Mouse (Mus musculus) heart, embryonic 15.5 days (tissue): Measurements from ENCODE around the gene Arhgap6. TPM values are rescaled to one million over a fixed set of nuclear protein-coding genes. Genes with fewer than 3 reads are reported as not detected.
A peak's percentile ranks its signal among the peaks of the same experiment; 100 is the strongest.
"Not testable (repeated sequence)": the region's sequence is repeated elsewhere in the genome, so short reads cannot be mapped to it uniquely, and the experiment has no call there.

Experiments
- ATAC-seq: fragments of 200-750 bp; cut with Nextera tagmentation; replicated peaks from 2 replicates; pipeline ENCODE4 v1.8.0; 2017; ENCODE audit warnings: low read depth, moderate TSS enrichment; ENCODE audit not compliant: insufficient number of reproducible peaks, insufficient read depth, low FRiP score
- H3K27ac ChIP-seq: fragments of 300-500 bp; sonication (generic); 2 replicates; pipeline ENCODE4 v1.5.1; 2015; ENCODE audit warnings: mild to moderate bottlenecking, inconsistent platforms
- H3K27me3 ChIP-seq: fragments of 300-500 bp; sonication (generic); 2 replicates; pipeline ENCODE4 v1.6.1; 2015; ENCODE audit warnings: inconsistent platforms
- H3K36me3 ChIP-seq: fragments of 300-500 bp; sonication (generic); 2 replicates; pipeline ENCODE4 v1.6.1; 2015; ENCODE audit warnings: mild to moderate bottlenecking, inconsistent platforms
- H3K4me1 ChIP-seq: fragments of 300-500 bp; sonication (generic); replicated peaks from 2 replicates; pipeline ENCODE4 v1.6.1; 2015; ENCODE audit warnings: inconsistent platforms
- H3K4me2 ChIP-seq: fragments of 300-500 bp; sonication (generic); 2 replicates; pipeline ENCODE4 v1.6.1; 2015; ENCODE audit warnings: inconsistent platforms, mild to moderate bottlenecking, moderate library complexity
- H3K4me3 ChIP-seq: fragments of 300-500 bp; sonication (generic); 2 replicates; pipeline ENCODE4 v1.5.1; 2015; ENCODE audit warnings: mild to moderate bottlenecking, inconsistent platforms
- H3K9ac ChIP-seq: fragments of 300-500 bp; sonication (generic); 2 replicates; pipeline ENCODE4 v1.6.1; 2015; ENCODE audit warnings: mild to moderate bottlenecking, inconsistent platforms
- H3K9me3 ChIP-seq: fragments of 300-500 bp; sonication (generic); replicated peaks from 2 replicates; pipeline ENCODE4 v1.6.1; 2016; ENCODE audit warnings: inconsistent platforms
- WGBS: fragments of 180-500 bp; shearing (Covaris S2); methylation state at CpG from one replicate; pipeline ENCODE4 v1.1.7; 2015; ENCODE audit warnings: mixed read lengths; 5-methylcytosine and 5-hydroxymethylcytosine counted together
- polyA plus RNA-seq: library from polyadenylated mRNA; unstranded; fragments of >200 nt; fragmentation: Nextera tagmentation; extraction: Ambion mirVana; gene quantifications from 2 replicates; pipeline ENCODE4 v1.2.1, GENCODE M21; 2015

Gene Arhgap6
- polyA plus RNA-seq, 1 experiment from 2014 or later, result 6.6 TPM

DNA sequence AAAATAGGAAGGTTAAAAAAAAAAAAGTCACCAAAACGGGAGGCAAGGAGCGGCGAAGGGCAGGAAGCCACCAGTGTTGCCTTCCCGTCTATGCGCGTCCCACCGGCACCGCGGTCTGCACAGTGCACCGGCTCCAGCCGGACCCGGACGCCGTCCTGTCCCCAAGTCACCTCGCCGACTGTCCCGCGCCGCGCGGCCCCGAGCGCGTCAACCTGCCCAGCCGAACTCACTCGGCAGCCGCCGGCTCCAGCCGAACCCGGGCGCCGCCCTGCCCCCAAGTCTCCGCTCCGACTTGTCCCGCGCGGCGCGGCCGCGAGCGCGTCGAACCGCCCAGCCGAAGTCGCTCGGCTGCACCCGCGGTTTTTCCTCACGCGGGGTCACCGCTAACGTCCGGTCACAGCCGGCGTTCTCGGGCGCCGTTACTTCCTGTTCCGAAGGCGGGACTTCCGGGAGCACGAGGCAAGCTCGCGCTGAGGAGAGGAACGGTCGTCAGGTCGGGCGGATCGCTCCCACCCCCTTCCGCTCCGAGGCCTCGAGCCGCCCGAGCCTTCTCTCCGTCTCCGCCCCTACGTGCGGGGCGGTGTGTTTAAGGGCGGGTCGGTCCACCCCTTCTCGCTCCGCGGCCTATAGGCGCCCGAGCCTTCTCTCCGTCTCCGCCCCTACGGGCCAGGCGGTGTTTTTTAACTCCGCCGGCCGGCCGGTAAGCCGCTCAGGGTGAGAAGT, 525.2 kb downstream of the Arhgap6 start, which contains the start of gene Hccs:
Gene Hccs (minus strand): TSS at position 428 of the 723 bp plus-strand sequence.
- H3K36me3 ChIP-seq, result no peaks in the 10 kb centered on the region
- H3K27ac ChIP-seq, result peak within 1 kb of the TSS; percentile 92
- peaks cover 3% of the 10 kb centered on the region; the same call in 1 of the 2 replicates for H3K4me1 ChIP-seq
- no peaks in the 10 kb centered on the region for H3K27me3 ChIP-seq
- WGBS, result 13% methylated on average over 87 of the region's 97 CpGs
- H3K9ac ChIP-seq, result peak within 1 kb of the TSS; percentile 76
- ATAC-seq, result peak; percentile 98
- peak within 1 kb of the TSS; percentile 60 for H3K4me2 ChIP-seq
- peak within 1 kb of the TSS; percentile 69 for H3K4me3 ChIP-seq
- H3K9me3 ChIP-seq, result no peaks in the 10 kb centered on the region

DNA sequence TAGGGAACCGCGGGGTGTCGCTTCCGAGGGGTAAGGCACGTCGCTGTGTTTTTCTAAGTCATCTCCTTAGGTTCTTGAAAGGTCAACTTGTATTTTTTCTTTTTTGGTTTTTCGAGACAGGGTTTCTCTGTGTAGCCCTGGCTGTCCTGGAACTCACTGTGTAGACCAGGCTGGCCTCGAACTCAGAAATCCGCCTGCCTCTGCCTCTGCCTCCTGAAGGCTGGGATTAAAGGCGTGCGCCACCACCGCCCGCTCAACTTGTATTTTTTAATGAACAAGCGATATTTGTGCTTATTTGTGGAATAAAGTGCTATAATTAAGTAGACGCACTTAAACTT, 525.7 kb downstream of the Arhgap6 start:
- not testable (repeated sequence) for H3K4me1 ChIP-seq, H3K36me3 ChIP-seq, H3K9me3 ChIP-seq, H3K27ac ChIP-seq, ATAC-seq, H3K9ac ChIP-seq, H3K27me3 ChIP-seq
- Histone ChIP-seq H3K4me3 (peak overlapping the region; percentile 69), H3K4me2 (peak overlapping the region; percentile 50)
- WGBS, result 26% methylated on average over 15 of the region's 15 CpGs

DNA sequence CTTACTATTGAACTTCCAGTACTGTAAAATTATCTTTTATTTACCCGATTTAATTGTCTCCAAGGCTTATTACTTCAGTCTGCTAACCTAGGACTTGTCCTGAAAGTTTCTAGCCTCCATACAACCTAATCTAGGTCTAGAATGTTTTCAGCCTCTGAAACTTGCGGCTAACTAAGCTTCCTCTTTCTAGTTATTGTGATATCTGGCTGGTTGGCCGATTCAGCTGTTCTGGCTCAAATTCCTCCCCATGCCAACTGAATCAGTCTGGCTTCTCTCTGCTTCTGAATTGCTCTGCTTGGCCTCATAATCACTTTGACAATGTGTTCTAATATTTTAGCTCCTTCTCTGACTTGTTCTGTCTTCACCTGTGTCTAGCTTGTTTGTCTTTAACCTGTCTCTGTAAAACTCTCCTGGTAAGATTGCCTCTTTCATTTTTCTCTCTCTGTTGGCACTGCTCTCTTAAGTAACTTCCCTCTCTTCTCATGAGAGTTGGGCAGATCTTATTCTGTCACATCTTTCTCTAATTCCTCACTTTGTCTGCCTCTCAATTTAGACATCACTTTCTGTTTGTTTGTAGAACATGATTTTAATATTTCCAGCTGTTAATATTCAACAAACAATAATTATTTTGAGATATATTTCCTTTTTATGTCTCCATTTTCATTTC, 531.2 kb downstream of the Arhgap6 start:
- Histone ChIP-seq H3K9me3 (no peaks in the 10 kb centered on the region), H3K36me3 (no peaks in the 10 kb centered on the region), H3K27ac (no peak overlapping the region), H3K4me2 (no peak overlapping the region), H3K4me3 (no peak overlapping the region), H3K4me1 (no peaks in the 10 kb centered on the region), H3K27me3 (no peaks in the 10 kb centered on the region), H3K9ac (no peak overlapping the region)
- no peak for ATAC-seq
- 68% methylated on average over 3 of the region's 3 CpGs for WGBS

DNA sequence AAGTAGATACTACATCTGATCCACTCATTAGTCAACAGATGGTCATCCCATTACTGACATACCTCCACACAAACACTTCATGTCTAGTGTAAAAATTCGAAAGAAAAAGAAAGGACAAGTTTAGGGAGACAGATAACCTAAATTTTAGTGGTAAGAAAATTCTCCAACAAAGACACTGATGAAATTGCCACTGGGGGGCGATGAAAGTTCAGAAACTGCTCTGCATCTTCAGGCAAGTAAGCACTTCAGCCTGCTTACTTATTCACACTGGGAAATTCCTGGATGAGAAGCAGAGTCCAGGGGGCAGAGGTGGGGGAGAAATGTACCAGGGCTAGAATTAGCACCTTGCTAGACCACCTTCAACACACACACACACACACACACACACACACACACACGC, 537.4 kb downstream of the Arhgap6 start:
- ATAC-seq, result no peak
- H3K4me1 ChIP-seq, result no peaks in the 10 kb centered on the region
- no peaks in the 10 kb centered on the region for H3K9me3 ChIP-seq
- 36% methylated on average over 3 of the region's 3 CpGs for WGBS
- no peaks in the 10 kb centered on the region for H3K27me3 ChIP-seq
- H3K36me3 ChIP-seq, result no peaks in the 10 kb centered on the region
- H3K9ac ChIP-seq, result no peak overlapping the region
- H3K4me2 ChIP-seq, result no peak overlapping the region
- H3K27ac ChIP-seq, result no peak overlapping the region
- H3K4me3 ChIP-seq, result no peak overlapping the region

DNA sequence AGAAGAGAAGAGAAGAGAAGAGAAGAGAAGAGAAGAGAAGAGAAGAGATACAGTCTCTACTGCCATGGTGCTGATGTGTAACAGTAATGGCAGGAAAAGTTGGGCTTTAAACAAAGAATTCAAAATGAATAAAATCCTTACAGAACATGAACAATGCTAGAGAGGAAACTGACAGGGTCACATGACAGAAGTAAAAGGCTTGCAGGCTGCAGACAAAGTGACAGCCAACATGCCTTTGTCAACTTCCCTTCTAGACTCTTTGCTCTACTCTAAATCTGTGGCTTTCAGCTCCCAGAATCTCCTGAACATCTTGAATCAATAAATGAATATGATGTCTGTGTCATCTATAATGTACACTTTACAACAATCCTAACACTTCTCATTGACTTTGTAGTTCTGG, 542.7 kb downstream of the Arhgap6 start:
- Histone ChIP-seq H3K9ac (no peak overlapping the region), H3K9me3 (no peaks in the 10 kb centered on the region), H3K4me2 (no peak overlapping the region), H3K4me1 (no peaks in the 10 kb centered on the region), H3K4me3 (no peak overlapping the region), H3K27me3 (no peaks in the 10 kb centered on the region), H3K27ac (no peak overlapping the region), H3K36me3 (no peaks in the 10 kb centered on the region)
- no peak for ATAC-seq

DNA sequence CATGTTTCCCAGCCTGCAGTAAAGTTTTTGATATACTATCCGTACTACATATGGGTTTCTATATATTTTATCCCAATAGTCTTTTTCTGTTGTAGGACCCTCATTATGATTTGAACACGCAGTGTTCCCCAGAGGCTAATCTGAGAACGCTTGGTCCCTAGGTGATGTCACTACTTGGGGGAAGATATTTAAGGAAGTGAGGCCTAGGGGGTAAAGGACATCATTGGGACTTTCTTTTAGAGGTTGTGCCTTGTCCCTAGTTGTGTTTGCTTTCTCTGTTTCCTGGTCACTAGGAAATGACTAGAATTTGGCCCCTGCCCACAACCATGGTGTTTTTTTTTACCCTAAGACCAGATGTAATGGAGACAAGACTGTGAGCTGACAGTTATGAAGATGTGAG, 543.3 kb downstream of the Arhgap6 start:
- Histone ChIP-seq H3K9ac (no peak overlapping the region), H3K27me3 (no peaks in the 10 kb centered on the region), H3K27ac (no peak overlapping the region), H3K9me3 (no peaks in the 10 kb centered on the region), H3K36me3 (no peaks in the 10 kb centered on the region), H3K4me3 (no peak overlapping the region), H3K4me2 (no peak overlapping the region), H3K4me1 (no peaks in the 10 kb centered on the region)
- ATAC-seq, result no peak
- 67% methylated on average over 3 of the region's 3 CpGs for WGBS

Other genes starting within 250 kb of the Arhgap6 start
- 0.03 TPM in 1 of 2 replicates, not detected in the other for gene Frmpd4, start 217.9 kb upstream of the Arhgap6 start, polyA plus RNA-seq
- gene Msl3, start 121.2 kb upstream of the Arhgap6 start, polyA plus RNA-seq, result 34.6 and 36.3 TPM in 2 replicates